Mouse (Mus musculus): ENCODE data around the gene 2010003K11Rik.

The 2010003K11Rik gene

DNA sequence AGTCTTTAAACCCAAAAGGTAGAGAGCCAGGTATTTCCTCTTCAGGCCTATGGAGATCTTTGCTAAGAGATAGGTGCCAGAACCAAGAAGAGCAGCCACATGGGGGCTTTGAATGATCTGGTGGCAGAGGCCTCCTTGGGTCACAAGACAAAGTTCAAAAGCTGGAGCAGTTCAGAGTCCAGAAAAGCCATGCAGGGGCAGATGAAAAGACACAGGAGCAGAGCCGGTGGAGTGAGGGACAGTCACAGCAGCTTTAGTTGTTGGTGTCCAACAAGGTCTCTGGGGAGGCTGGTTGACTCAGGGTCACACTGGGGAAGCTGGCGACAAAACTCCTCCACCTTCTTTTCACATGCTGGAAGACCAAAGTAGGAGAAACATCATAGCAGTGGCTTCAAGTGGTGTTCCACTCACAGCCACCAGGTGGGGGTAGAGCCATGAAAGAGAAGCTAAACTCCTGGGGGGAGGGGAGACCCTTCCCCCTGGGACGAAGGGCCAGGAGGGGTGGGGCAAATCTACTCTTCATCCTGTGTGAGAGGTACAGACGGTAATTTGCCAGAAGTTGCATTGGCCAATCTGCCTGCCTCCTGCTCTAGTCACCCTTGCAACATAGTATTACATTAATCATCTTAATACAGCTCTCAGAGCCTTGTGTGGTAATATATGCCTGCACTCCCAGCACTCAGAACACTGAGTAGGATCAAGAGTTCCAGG is 965 bp downstream of the 2010003K11Rik start:
- peak; percentile 93 for DNase-seq (ENCODE audit: low spot score)

DNA sequence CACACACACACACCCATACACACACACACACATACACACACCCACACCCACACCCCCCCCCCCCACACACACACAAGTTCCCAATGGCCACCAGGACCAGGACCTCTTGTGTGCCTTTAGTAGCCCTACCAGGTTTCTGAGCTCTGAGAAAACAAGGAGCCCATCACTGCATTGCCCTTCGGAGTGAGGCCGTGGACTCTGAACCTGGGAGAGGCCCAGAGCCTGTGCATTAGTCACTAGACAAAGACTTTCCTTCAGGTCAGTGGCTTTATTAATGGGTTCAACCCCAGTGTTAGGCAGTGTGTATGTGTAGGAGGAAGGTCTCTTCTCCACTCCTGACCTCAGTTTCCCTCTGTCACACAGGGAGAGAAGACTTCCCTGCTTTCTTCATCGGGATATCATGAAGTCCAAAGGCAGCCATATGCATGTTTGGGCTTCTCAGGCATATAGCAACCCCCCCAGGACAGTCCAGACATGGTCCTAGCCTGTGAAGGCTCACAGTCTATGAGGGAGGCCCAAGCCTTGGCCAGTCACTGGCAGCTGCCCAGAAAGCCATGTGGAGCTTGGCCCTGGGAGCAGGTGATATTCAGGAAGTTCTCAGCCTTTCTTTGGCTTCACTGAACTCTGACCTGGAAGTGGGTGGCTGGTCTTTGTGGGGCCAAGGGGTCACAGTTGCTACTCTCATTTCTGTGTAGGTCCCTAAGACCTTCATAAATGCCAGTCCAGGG is 1.7 kb downstream of the 2010003K11Rik start:
- DNase-seq (ENCODE audit: low spot score), result no peak

DNA sequence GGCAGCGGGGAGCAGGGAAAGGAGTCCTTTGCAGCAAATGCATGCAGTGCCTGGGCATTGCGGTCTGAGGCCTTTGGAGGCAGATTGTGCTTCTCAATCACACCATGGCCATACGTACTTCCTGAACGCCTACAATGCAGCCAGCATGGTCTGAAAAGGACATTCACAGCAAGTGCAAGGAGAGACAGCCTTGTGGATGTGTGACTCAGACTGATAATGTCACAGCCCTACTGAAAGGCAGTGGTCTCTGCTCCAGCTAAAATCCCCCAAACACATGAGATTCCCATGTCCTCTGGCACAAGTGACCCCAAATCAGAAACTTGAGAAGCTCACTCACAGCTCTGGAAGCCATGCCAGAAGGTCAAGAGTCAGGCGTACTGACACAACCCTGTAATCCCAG is 2.6 kb downstream of the 2010003K11Rik start:
- DNase-seq (ENCODE audit: low spot score), result no peak

DNA sequence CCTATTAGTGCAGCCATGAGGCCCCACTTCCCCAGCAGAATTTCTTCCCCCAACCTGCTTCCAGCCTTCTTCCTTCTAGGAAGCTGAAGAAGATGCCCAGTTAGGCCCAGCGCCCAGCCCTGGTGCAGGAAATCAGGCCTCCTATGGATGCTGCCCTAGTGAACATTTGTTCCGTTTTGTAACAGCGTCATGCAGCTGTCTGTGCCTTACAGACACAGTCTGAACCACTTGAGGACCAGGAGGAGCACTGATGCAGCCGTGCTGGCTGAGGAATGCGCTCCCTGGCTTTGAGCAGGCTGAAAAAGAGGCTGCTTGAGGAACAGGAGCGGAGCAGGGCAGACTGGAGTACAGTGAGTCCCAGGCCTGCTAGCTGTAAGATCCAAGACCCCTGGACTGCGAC is 3.7 kb downstream of the 2010003K11Rik start:
- DNase-seq (ENCODE audit: low spot score), result no peak

DNA sequence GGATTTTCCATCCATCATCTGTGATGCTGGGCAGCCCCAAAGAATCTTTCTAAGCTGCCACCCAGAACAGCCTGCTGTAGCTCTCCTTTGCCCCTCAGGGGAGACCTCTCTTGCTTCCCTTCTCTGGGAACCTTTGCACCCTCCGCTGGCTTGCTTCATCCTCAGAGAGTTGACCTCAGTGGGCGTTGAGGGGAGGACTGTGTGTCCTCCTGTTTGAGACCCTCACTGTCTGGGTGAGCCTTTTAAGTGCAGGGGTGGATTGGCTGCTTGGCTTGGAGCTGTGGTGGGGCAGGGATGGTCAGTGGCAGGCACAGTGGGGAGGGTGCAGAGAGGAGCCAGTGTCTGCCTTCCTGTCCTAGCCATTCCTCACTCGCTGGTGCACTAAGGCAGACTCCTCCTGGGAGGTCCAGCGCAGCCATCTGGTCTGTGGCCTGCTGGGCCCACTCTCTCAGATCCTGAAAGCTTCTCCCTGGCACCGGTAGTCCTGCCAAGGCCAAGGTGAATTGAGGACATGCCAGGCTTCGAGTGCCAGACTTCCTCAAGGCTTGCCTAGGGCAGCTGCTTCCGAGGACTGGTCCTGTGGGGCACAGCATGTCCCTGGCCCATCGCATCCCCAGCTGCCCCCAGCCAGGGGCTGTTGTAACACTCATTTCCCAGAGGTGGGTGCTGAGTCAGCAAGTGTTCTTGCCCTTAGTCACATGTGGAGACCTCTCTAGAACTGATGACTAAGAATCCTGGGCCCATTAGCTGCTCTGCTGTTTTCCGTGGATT is 5.7 kb downstream of the 2010003K11Rik start:
- DNase-seq (ENCODE audit: low spot score), result no peak

- DNase-seq (ENCODE audit: low spot score), result no peak
Measured at GRCm38 (mm10) chr19:4491080-4491695, 7.2 kb downstream of the 2010003K11Rik start.

GRCm38 (mm10) chr19:4487877-4488276 is 10.5 kb downstream of the 2010003K11Rik start:
- DNase-seq (ENCODE audit: low spot score), result no peak

- peak; percentile 67 for DNase-seq (ENCODE audit: low spot score)
Measured at GRCm38 (mm10) chr19:4485006-4485405, 13.4 kb downstream of the 2010003K11Rik start.

GRCm38 (mm10) chr19:4482111-4482859 is 16.1 kb downstream of the 2010003K11Rik start:
- no peak for DNase-seq (ENCODE audit: low spot score)

DNA sequence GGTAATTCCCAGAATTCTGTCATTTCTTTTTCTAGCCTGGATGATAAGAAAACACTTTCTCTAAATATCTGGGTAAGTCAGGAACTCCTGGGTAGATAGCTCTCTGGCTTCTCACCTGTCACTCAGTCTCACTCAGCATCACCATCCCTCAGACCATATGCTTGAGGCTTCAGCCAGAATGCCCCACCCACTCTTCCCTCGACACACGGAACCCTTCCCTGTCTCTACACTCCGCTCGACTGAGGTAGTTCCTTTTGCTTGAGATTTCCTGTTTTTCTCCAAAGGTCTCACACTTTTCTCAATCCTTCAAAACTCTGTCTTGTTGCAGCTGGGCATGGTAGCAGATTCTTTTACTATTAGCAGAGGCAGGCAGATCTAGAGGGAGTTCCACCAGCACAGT is 17.1 kb downstream of the 2010003K11Rik start:
- DNase-seq (ENCODE audit: low spot score), result no peak

DNA sequence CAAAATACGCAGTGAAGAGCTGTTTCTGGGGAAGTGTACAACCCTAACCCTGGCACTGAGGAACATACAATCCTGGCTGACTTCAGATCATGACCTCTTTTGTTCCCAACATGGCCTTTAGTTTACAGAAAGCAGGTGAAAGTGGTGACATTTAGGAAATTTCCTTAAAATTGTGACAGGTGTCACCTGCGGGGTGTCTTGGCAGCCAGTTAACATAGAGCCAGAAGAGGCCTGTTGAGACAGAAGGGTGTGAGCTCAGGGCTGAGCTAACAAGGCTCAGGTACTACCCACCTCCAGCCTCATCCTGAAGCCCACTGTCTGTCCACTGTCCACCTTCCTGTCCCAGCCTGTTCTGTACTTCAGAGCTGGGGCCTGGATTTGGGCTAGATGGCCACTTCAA is 18.3 kb downstream of the 2010003K11Rik start:
- DNase-seq (ENCODE audit: low spot score), result no peak

DNA sequence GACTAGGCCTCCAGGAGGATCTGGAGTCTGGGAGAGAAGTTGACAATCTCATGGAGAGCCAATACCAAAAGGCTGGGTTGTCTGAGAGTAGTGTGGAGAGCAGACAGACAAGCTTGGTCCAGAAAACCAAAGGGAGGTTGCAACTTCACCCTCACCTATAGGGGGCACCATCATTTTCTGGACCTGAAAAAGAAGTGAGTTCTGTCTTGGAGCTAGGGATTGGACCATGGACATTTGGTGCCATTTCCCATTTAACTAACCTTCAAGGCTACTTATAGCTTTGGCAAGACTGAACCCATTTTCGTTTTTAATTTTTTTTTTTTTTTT is 20.2 kb downstream of the 2010003K11Rik start:
- peak; percentile 49 for DNase-seq (ENCODE audit: low spot score)

GRCm38 (mm10) chr19:4477345-4478189 is 20.8 kb downstream of the 2010003K11Rik start, which contains the start of gene Syt12:
TSS of gene Syt12 (minus strand) at chr19:4477447.
- no peak for DNase-seq (ENCODE audit: low spot score)

- peak; percentile 49 for DNase-seq (ENCODE audit: low spot score)
Measured at GRCm38 (mm10) chr19:4476601-4477257, 21.7 kb downstream of the 2010003K11Rik start.

DNA sequence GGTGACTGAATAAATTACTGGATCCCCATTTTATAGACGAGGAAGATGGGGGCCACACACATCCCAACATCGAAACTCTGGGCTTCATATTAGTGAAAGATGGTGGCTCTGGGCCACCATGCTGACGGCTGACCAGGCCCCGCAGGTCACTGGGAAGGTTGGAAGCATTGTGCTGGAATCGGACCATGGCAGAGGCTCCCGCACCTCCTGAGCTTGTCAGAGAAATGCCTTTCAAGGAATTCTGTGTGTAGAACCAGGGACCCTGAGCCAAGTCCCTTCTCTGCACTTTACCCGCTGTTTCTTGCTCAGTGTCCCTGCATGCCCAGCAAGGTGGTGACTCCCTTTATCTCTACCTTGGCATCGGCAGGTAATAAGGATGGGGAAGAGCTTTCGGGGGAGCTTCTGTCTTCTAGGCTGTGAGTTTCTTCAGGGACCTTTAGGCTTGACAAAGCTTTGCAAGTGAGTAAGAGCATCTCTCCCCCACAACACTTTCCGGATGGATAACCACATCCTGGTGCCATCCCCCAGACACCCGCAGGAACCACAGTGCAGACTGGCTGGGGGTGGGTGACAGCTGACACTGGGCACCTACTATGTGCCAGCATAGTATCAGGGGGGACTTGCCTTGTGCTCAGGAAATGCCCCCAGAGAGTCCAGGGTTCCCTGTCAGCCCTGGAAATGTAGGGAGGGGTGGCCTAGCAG is 23.0 kb downstream of the 2010003K11Rik start:
- no peak for DNase-seq (ENCODE audit: low spot score)

GRCm38 (mm10) chr19:4474739-4475138 is 23.6 kb downstream of the 2010003K11Rik start:
- no peak for DNase-seq (ENCODE audit: low spot score)

- no peak for DNase-seq (ENCODE audit: low spot score)
Measured at GRCm38 (mm10) chr19:4473549-4473948, 24.8 kb downstream of the 2010003K11Rik start.

- DNase-seq (ENCODE audit: low spot score), result no peak
Measured at GRCm38 (mm10) chr19:4468363-4468762, 30.0 kb downstream of the 2010003K11Rik start.

- no peak for DNase-seq (ENCODE audit: low spot score)
Measured at GRCm38 (mm10) chr19:4464666-4465065, 33.7 kb downstream of the 2010003K11Rik start.

GRCm38 (mm10) chr19:4461981-4462380 is 36.4 kb downstream of the 2010003K11Rik start:
- DNase-seq (ENCODE audit: low spot score), result no peak

Measured in embryo, embryonic 10.5 days (tissue).